ENCODE assay signal across 11 mouse cellular contexts in the genomic region with DNA sequence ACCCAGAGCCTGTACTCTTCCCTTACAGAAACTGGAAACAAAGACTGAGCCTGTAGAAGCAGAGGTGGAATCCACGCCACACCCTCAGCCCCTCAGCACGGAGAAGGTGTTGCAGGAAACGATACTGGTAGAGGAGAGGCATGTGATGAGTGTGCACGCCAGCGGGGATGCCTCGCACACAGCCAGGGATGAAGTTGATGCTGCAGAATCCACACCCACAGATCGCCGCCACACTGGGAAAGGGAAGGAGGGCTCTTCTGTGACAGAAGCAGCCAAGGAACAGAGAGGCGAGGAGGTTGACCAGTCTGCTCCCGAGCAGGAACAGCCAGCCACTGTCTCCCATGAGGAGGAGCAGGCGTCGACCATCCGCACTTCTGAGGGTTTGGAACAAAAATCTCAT.
"Had no signal": no experiment of that assay in that cellular context is flagged by ENCODE, and none has a peak within 500 bp of the region (broad histone marks: within the 10 kb centered on the region; RNA-seq: fewer than 3 reads in every experiment).

No protein-coding gene starts in this region.

- H3K9me3 ChIP-seq: stomach, embryonic 15.5 days had no signal

- DNase-seq: lung, adult 18-20 months; lung, embryonic 14.5 days; lung, postnatal 14 days; lung, postnatal 36 days; right cerebral cortex, postnatal 25 days; thymus, adult 2 months; thymus, postnatal 25 days had no signal

- H3K27me3 ChIP-seq: midbrain, embryonic 13.5 days; midbrain, embryonic 15.5 days; neural tube, embryonic 12.5 days; stomach, embryonic 15.5 days had no signal

- H3K4me1 ChIP-seq: midbrain, embryonic 13.5 days; midbrain, embryonic 15.5 days; neural tube, embryonic 12.5 days; stomach, embryonic 15.5 days had no signal

- H3K4me3 ChIP-seq: midbrain, embryonic 13.5 days; midbrain, embryonic 15.5 days; neural tube, embryonic 12.5 days; stomach, embryonic 15.5 days had no signal

- ATAC-seq: midbrain, embryonic 13.5 days; midbrain, embryonic 15.5 days had no signal
